Mouse (Mus musculus) hindbrain, embryonic 13.5 days (tissue): ENCODE data around the gene Snw1. TPM values are rescaled to one million over a fixed set of nuclear protein-coding genes. Genes with fewer than 3 reads are reported as not detected.

Experiments
- microRNA-seq: library from miRNA; unstranded; fragments of <30 nt; microRNA quantifications from one replicate; pipeline ENCODE4, GENCODE M21; 2016
- polyA plus RNA-seq: library from polyadenylated mRNA; unstranded; fragments of >200 nt; fragmentation: Nextera tagmentation; extraction: Ambion mirVana; gene quantifications from 2 replicates; pipeline ENCODE4 v1.2.1, GENCODE M21; 2015

The Snw1 gene
- polyA plus RNA-seq, 1 experiment from 2014 or later, result 129 TPM

Small RNA genes lying within 50 kb of the gene (microRNA-seq; reads per million reads assigned to microRNA genes)
- gene Mir3068, result 38.6 reads per million, percentile 38 among the genes with 10 or more reads in this experiment

Other genes starting within 250 kb of the Snw1 start
- 1.6 and 2.1 TPM in 2 replicates for gene Noxred1, start 233.5 kb downstream of the Snw1 start, polyA plus RNA-seq
- 57.7 and 62.4 TPM in 2 replicates for gene Vipas39, start 206.0 kb downstream of the Snw1 start, polyA plus RNA-seq
- 193 and 214 TPM in 2 replicates for gene Ahsa1, start 205.8 kb downstream of the Snw1 start, polyA plus RNA-seq
- gene Ism2, start 172.6 kb downstream of the Snw1 start, polyA plus RNA-seq, result 1.1 and 1.2 TPM in 2 replicates
- gene Sptlc2, start 83.9 kb downstream of the Snw1 start, polyA plus RNA-seq, result 64.8 and 70.5 TPM in 2 replicates
- 283 and 290 TPM in 2 replicates for gene Slirp, start 28.4 kb downstream of the Snw1 start, polyA plus RNA-seq
- gene Alkbh1, start 28.3 kb downstream of the Snw1 start, polyA plus RNA-seq, result 45.5 and 48.2 TPM in 2 replicates
- gene Gm5788, start 22.4 kb upstream of the Snw1 start, polyA plus RNA-seq, result not detected in 2 replicates
- not detected in 2 replicates for gene Gm8300, start 42.0 kb upstream of the Snw1 start, polyA plus RNA-seq
- not detected in 2 replicates for gene Oog1, start 130.4 kb upstream of the Snw1 start, polyA plus RNA-seq
- not detected in 2 replicates for gene Gm4027, start 146.6 kb upstream of the Snw1 start, polyA plus RNA-seq
- gene Gm16381, start 172.3 kb upstream of the Snw1 start, polyA plus RNA-seq, result not detected in 2 replicates